Mouse (Mus musculus) ES-E14 (cell line): ENCODE measurements around the gene Mllt3. TPM values are rescaled to one million over a fixed set of nuclear protein-coding genes. Genes with fewer than 3 reads are reported as not detected.

Source experiments
- DNase-seq: peaks from one replicate; pipeline ENCODE4 v3.0.0-alpha.2; 2013; ENCODE audit warnings: low read depth, low spot score
- H3K27ac ChIP-seq: 2 replicates; pipeline ENCODE4 v1.5.1; 2012; ENCODE audit warnings: low read depth, mild to moderate bottlenecking, low read length, moderate library complexity, mixed read lengths; ENCODE audit not compliant: poor library complexity, insufficient read depth, severe bottlenecking
- H3K36me3 ChIP-seq: 2 replicates; pipeline ENCODE4 v1.6.1; 2012; ENCODE audit warnings: mild to moderate bottlenecking, low read length, moderate library complexity, mixed read lengths; ENCODE audit not compliant: control insufficient read depth, poor library complexity, insufficient read depth, severe bottlenecking
- H3K4me1 ChIP-seq, 2 experiments: fragments of 150-350 bp in 1 of 2; sonication (generic) in 1 of 2; 2 replicates each; pipeline ENCODE4 v1.6.1; 2012; ENCODE audit warnings: low read length in 2 of 2, mild to moderate bottlenecking in 1 of 2, mixed read lengths in 1 of 2; ENCODE audit not compliant: control insufficient read depth in 2 of 2, insufficient read depth in 2 of 2, poor library complexity in 1 of 2
- H3K4me3 ChIP-seq, 2 experiments: fragments of 150-350 bp in 1 of 2; sonication (generic) in 1 of 2; 2 replicates each; pipeline ENCODE4 v1.5.1; 2012; ENCODE audit warnings: low read length in 2 of 2, low read depth in 1 of 2, mild to moderate bottlenecking in 1 of 2, mixed read lengths in 1 of 2; ENCODE audit not compliant: insufficient read depth in 1 of 2, poor library complexity in 1 of 2, severe bottlenecking in 1 of 2
- H3K9ac ChIP-seq: 2 replicates; pipeline ENCODE4 v1.6.1; 2012; ENCODE audit warnings: low read depth, mild to moderate bottlenecking, low read length, mixed read lengths; ENCODE audit not compliant: poor library complexity, insufficient read depth, severe bottlenecking
- H3K9me3 ChIP-seq: fragments of 150-350 bp; sonication (generic); 2 replicates; pipeline ENCODE4 v1.6.1; 2012; ENCODE audit warnings: low read depth, mild to moderate bottlenecking, low read length; ENCODE audit not compliant: control insufficient read depth, insufficient read depth
- CHD2 ChIP-seq: IDR thresholded peaks from 2 replicates; pipeline ENCODE4 v1.6.1; 2014; ENCODE audit warnings: mild to moderate bottlenecking, low read depth, low read length, inconsistent platforms
- HCFC1 ChIP-seq: IDR thresholded peaks from 2 replicates; pipeline ENCODE4 v1.6.1; 2012; ENCODE audit warnings: low read length, inconsistent platforms, borderline replicate concordance; ENCODE audit not compliant: insufficient read depth
- MAFK ChIP-seq: IDR thresholded peaks from 2 replicates; pipeline ENCODE4 v1.6.1; 2014; ENCODE audit warnings: mild to moderate bottlenecking, low read depth, low read length, inconsistent platforms; ENCODE audit not compliant: insufficient read depth
- ZC3H11A ChIP-seq: IDR thresholded peaks from 2 replicates; pipeline ENCODE4 v1.6.1; 2012; ENCODE audit warnings: low read depth, mild to moderate bottlenecking, inconsistent platforms, low read length, borderline replicate concordance
- ZNF384 ChIP-seq: IDR thresholded peaks from 2 replicates; pipeline ENCODE4 v1.6.1; 2012; ENCODE audit warnings: low read depth, low read length, inconsistent platforms
- in situ Hi-C, 2 experiments: fragments of 600-800 bp; cut with MboI; formaldehyde crosslinking; loops; one replicate each; pipeline ENCODE4 v1.15.1; 2025; ENCODE audit warnings: low sequenced_read_pairs in 2 of 2, inconsistent platforms in 1 of 2; ENCODE audit not compliant: unreplicated experiment in 2 of 2
- total RNA-seq: library from RNA; depleted of rRNA; stranded (reverse); fragments of 300-350 nt; gene quantifications from 2 replicates; pipeline ENCODE4 v1.2.3, GENCODE M21; 2012

Gene Mllt3
- total RNA-seq, 1 experiment, result 11.1 TPM

DNA sequence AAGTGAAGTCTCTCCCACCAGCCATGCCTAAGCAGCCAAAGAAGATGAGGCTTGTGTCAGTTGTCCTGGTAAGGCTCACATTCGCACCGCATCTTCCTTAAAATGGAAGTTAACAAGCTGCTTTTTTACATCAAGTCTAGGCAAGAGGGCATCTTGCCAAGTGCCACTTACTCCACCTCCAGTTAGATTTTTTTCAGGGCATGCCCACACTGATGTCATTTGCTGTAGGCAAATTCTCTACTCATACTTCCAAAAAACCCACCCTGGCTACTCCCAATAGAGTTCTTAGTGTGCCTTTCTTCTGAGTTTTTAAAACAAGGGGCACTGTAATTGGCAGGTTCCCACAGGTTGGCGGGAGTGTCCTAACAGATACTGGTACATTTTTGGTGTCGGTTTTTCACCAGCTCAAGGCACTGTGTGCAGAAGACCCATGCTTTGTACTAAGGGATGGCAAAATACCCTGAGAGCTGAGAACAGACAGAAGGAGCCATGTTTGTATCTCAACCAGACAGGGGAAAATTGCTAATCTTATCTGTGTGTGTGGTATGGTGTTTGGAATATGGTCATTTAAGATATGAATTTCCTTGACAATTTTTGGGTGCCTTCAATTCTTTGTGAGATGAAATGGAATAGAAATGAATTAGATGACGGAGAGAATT, 282.2 kb downstream of the Mllt3 start:
- H3K9ac ChIP-seq, result no peak overlapping the region
- in situ Hi-C loops, result no loop called here
- no peak for DNase-seq
- H3K36me3 ChIP-seq, result no peaks in the 10 kb centered on the region
- no peak overlapping the region for H3K27ac ChIP-seq
- TF ChIP-seq CHD2, result no peak
- TF ChIP-seq HCFC1, result no peak
- no peak for TF ChIP-seq ZC3H11A
- TF ChIP-seq MAFK, result no peak
- TF ChIP-seq ZNF384, result no peak
- no peak overlapping the region for H3K4me3 ChIP-seq
- H3K4me1 ChIP-seq, result no peaks in the 10 kb centered on the region
- H3K9me3 ChIP-seq, result no peaks in the 10 kb centered on the region

- TF ChIP-seq ZC3H11A, result no peak
- no peak for TF ChIP-seq ZNF384
- TF ChIP-seq HCFC1, result no peak
- TF ChIP-seq CHD2, result no peak
- no peak for TF ChIP-seq MAFK
- in situ Hi-C loops, result no loop called here
- DNase-seq, result no peak
Measured at GRCm38 (mm10) chr4:87749532-87750234, 283.5 kb downstream of the Mllt3 start.

DNA sequence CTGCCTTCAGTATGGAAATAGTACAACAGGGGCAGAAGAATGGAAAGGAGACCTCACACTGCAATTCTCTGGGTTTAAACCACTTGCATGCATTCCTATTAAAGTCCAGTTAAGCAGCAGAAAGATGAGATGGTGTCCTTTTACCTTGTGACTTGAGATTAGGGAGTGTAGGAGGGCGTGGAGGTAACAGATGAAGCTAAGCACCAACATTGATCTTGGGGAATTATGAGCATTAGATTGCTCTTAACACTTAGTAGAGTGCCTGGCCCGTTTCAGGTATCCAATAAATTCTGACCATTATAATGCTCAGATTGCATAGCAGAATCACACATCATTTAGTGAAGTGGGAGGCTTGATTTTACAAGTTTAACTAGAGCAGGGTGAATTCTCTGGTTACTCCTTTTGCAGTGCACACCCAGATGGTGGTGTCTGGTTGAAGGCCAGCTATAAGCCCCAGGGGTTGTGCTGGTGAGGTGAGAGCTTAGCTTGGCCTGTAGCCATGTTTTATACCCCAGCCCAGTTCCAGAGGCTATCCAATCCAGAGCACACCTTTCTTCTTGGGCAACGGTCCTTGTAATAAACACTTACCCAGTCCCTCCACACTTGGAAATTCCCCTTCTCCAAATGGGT, 288.0 kb downstream of the Mllt3 start:
- no peak for TF ChIP-seq MAFK
- no peak for TF ChIP-seq HCFC1
- TF ChIP-seq CHD2, result no peak
- no peak for TF ChIP-seq ZNF384
- TF ChIP-seq ZC3H11A, result no peak
- no peaks in the 10 kb centered on the region for H3K4me1 ChIP-seq
- H3K9ac ChIP-seq, result no peak overlapping the region
- no peak overlapping the region for H3K4me3 ChIP-seq
- in situ Hi-C loops, result no loop called here
- no peak overlapping the region for H3K27ac ChIP-seq
- H3K9me3 ChIP-seq, result no peaks in the 10 kb centered on the region
- no peak for DNase-seq
- no peaks in the 10 kb centered on the region for H3K36me3 ChIP-seq

More at GRCm38 (mm10) chr4:87749532-87750234, 283.5 kb downstream of the Mllt3 start:
- no peak overlapping the region for H3K9ac ChIP-seq
- no peak overlapping the region for H3K27ac ChIP-seq
- H3K9me3 ChIP-seq, result no peaks in the 10 kb centered on the region
- H3K4me1 ChIP-seq, result no peaks in the 10 kb centered on the region
- H3K36me3 ChIP-seq, result no peaks in the 10 kb centered on the region
- no peak overlapping the region for H3K4me3 ChIP-seq

- Histone ChIP-seq H3K9ac (no peak overlapping the region), H3K4me1 (no peaks in the 10 kb centered on the region), H3K9me3 (no peaks in the 10 kb centered on the region), H3K36me3 (no peaks in the 10 kb centered on the region), H3K27ac (no peak overlapping the region), H3K4me3 (no peak overlapping the region)
- in situ Hi-C loops, result no loop called here
- DNase-seq, result no peak
- TF ChIP-seq CHD2, result no peak
- no peak for TF ChIP-seq ZNF384
- TF ChIP-seq HCFC1, result no peak
- no peak for TF ChIP-seq ZC3H11A
- TF ChIP-seq MAFK, result no peak
Measured at GRCm38 (mm10) chr4:87739524-87740128, 293.5 kb downstream of the Mllt3 start.
